Mouse (Mus musculus): ENCODE measurements at regions not wholly inside any gene's neighbourhood (a gene's known extent, or its start where the extent isn't known, plus 50 kb on each side); places are given as distances from the start of the nearest gene placed in this dataset.

GRCm38 (mm10) chr7:58093523-58093922, 562.4 kb upstream of the Atp10a start:
- peak in 1 of 2 experiments; percentile 7 for DNase-seq (ENCODE audit: extremely low spot score in 1 of 2, low spot score in 1 of 2)

GRCm38 (mm10) chr7:58078825-58079224, 569.0 kb upstream of the Gabra5 start:
- no peak for DNase-seq (ENCODE audit: extremely low spot score in 1 of 2, low spot score in 1 of 2)

- no peak for DNase-seq (ENCODE audit: extremely low spot score in 1 of 2, low spot score in 1 of 2)
Observed at GRCm38 (mm10) chr7:58032975-58033374, 523.1 kb upstream of the Gabra5 start.

GRCm38 (mm10) chr7:58032111-58032510, 522.3 kb upstream of the Gabra5 start:
- peak in 1 of 2 experiments; percentile 11 for DNase-seq (ENCODE audit: extremely low spot score in 1 of 2, low spot score in 1 of 2)

- DNase-seq (ENCODE audit: extremely low spot score in 1 of 2, low spot score in 1 of 2) = peak; percentile 23 to 71
Observed at GRCm38 (mm10) chr7:57992406-57993223, 482.8 kb upstream of the Gabra5 start.

GRCm38 (mm10) chr7:57983192-57983591, 473.3 kb upstream of the Gabra5 start:
- no peak for DNase-seq (ENCODE audit: extremely low spot score in 1 of 2, low spot score in 1 of 2)

GRCm38 (mm10) chr7:57966216-57966615, 456.4 kb upstream of the Gabra5 start:
- DNase-seq (ENCODE audit: extremely low spot score in 1 of 2, low spot score in 1 of 2) = no peak

GRCm38 (mm10) chr7:57958871-57959270, 449.0 kb upstream of the Gabra5 start:
- no peak for DNase-seq (ENCODE audit: extremely low spot score in 1 of 2, low spot score in 1 of 2)

Data from frontal cortex, adult 2 months (tissue).